Mouse (Mus musculus): ENCODE measurements around the gene Ifnk.

DNA sequence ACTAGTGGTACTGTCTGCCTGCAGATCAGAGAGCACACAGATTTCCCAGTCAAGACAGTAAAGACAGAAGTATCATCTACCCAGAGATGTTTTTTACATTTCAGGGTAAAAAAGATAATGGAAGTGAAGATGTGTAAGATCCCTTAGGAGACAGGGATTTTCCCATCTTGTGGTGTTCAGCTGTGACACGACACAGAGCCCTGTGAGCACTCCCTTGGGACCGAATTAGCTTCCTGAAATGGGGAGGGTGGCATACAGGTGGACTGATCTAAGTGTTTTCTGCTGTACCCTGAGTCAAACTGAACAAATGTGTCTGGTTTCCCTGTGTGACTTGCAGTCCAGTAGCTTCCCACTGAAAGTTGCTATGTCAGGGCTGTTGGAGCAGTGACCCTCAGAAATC is 36.9 kb upstream of the Ifnk start:
- TF ChIP-seq CTCF (IDR thresholded peaks at IDR 0.05; ENCODE audit: insufficient read depth, low read length) (no peak), POLR2A (IDR thresholded peaks at IDR 0.05; ENCODE audit: borderline replicate concordance, extremely low read depth, low read depth, low read length) (no peak)

Data from lung, adult 2 months (tissue).